Mouse (Mus musculus) kidney, adult 2 months (tissue): ENCODE results near the gene Gpsm1.

ENCODE experiments used
- CTCF ChIP-seq: fragments of 200-500 bp; conservative IDR thresholded peaks from 2 replicates; pipeline ENCODE4 v1.5.1; 2011; ENCODE audit warnings: low read depth, mild to moderate bottlenecking, control low read depth, low read length, moderate library complexity, mixed read lengths; ENCODE audit not compliant: insufficient read depth, insufficient read length
- POLR2A ChIP-seq: fragments of 200-500 bp; IDR thresholded peaks from one replicate; pipeline ENCODE4 v1.6.1; 2011; ENCODE audit warnings: low read depth, low read length, control low read depth

DNA sequence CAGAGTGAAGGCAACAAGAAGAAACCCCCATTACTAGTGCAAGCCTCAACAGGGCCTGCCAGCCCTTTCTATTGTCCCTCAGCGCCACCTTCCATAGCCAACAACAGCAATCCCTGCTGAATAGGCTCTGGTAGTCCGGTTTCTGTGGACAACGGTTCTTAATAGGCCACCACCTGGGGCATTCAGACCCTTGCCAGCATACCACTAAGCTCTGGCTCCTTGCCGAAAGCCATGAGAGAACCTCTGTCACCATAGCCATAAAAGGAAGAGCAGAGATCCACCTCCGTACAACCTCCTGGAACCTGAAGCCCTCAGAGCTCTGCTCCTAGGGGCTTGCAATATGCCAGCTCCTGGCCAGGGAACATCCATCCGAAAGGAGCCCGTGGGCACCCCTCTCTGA lies 16.0 kb upstream of the Gpsm1 start:
- TF ChIP-seq CTCF = no peak
- no peak for TF ChIP-seq POLR2A
